Mouse (Mus musculus): Measurements from ENCODE around the gene Gm17374. TPM values are rescaled to one million over a fixed set of nuclear protein-coding genes. Genes with fewer than 3 reads are reported as not detected.

Gm17374 gene
- polyA plus RNA-seq, 1 experiment = not detected

DNA sequence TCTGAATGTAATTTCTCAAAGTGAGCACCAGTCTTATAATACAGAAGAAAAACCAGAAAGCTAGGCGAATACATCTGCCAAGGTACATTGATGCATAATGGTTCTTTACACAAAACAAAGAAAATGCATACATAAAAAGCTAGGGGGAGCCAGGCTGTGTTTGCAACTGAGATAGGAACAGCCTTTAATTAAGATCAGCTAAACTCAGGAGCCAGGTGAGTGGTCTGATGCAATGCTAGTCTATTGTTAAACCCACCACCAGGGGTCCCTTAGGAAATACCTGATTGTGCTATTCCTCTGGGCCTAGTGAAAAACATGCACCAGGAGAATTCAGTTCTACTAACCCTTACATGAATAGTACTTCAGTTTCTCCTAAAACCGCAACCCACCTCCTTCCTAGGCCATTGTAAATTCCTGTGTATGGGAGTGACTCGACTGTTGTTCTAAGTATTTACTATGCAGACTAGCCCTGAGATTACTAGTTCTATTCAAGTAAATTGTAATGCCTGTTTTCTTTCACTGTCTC, 33.9 kb downstream of the Gm17374 start:
- peak; percentile 2; the same call in 1 of the 2 replicates for TF ChIP-seq CTCF (IDR thresholded peaks at IDR 0.05; ENCODE audit: borderline replicate concordance, extremely low read depth, insufficient read depth, insufficient read length)

DNA sequence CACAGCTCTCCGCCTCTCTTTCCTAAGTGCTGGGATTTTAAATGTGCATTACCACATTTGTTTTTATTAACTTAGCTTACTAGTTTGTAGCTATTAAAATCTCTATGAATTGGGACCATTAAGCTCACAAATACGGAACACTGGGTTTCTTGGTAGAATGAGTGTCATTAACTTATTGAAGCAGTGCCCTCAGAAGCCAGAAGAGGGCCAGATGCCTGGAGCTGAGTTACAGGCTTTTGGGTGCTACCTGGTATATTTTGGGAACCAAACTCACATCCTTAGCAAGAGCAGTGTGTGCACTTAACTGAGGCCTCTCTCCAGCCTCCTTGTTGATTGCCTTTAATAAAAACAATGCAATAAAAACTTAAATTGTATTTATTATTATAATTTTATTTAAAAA, 48.9 kb downstream of the Gm17374 start:
- DNase-seq (ENCODE audit: low read depth) = peak; percentile 25

More for the DNA sequence above, 33.9 kb downstream of the Gm17374 start:
- DNase-seq (ENCODE audit: low read depth) = peak; percentile 2

DNA sequence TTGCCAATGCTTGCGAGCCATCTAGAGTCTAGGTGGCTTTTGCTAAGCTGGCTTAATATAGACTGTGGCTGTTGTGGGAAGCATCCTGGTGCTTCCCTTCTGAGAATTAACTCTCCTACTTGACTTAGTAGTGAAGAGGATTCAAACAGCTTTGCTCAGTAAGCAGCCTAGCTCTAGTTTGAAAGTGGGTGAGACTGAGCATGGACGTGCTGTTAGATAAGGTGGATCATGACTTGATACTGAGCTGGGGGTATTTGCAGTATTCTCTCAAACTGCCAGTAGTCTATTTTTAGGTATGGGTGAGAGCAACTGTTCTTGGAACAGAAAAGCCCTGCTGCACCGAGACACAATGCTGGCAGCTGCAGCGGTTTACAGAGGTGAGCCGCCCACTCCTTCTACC, 50.7 kb downstream of the Gm17374 start:
- no peak for DNase-seq (ENCODE audit: low read depth)

More for the DNA sequence above, 48.9 kb downstream of the Gm17374 start:
- no peak for TF ChIP-seq POLR2A (IDR thresholded peaks at IDR 0.05; ENCODE audit: borderline replicate concordance, extremely low read depth, insufficient read depth, insufficient read length, poor library complexity, severe bottlenecking)
- TF ChIP-seq CTCF (IDR thresholded peaks at IDR 0.05; ENCODE audit: borderline replicate concordance, extremely low read depth, insufficient read depth, insufficient read length) = peak; percentile 41; the same call in 1 of the 2 replicates

More for the DNA sequence above, 50.7 kb downstream of the Gm17374 start:
- TF ChIP-seq CTCF (IDR thresholded peaks at IDR 0.05; ENCODE audit: borderline replicate concordance, extremely low read depth, insufficient read depth, insufficient read length) = no peak
- no peak for TF ChIP-seq POLR2A (IDR thresholded peaks at IDR 0.05; ENCODE audit: borderline replicate concordance, extremely low read depth, insufficient read depth, insufficient read length, poor library complexity, severe bottlenecking)

Other genes with a start within 250 kb of the Gm17374 start
- 9.2 and 9.5 TPM in 2 replicates for gene Tasp1, start 85.2 kb upstream of the Gm17374 start, polyA plus RNA-seq (2012; rRNA removed)
- gene Esf1, start 18.5 kb downstream of the Gm17374 start, polyA plus RNA-seq (2012; rRNA removed) = 6.0 and 11.8 TPM in 2 replicates
- gene Ndufaf5, start 18.6 kb downstream of the Gm17374 start, polyA plus RNA-seq (2012; rRNA removed) = 26.8 and 28.8 TPM in 2 replicates
- gene Sel1l2, start 237.7 kb downstream of the Gm17374 start, polyA plus RNA-seq (2012; rRNA removed) = not detected in 2 replicates
- 13.8 and 24.1 TPM in 2 replicates for gene Macrod2, start 243.3 kb downstream of the Gm17374 start, polyA plus RNA-seq (2012; rRNA removed)

Measured in brain, embryonic 14.5 days (tissue).